Mouse (Mus musculus) CH12.LX (cell line): ENCODE results near the gene Ccnl2. TPM values are rescaled to one million over a fixed set of nuclear protein-coding genes. Genes with fewer than 3 reads are reported as not detected.

Source experiments
- DNase-seq: peaks from one replicate; pipeline ENCODE4 v3.0.0-alpha.2; 2013; ENCODE audit errors: extremely low read depth
- H3K27ac ChIP-seq: 2 replicates; pipeline ENCODE4 v1.5.1; 2012; ENCODE audit warnings: low read depth, mild to moderate bottlenecking, control low read depth, moderate library complexity; ENCODE audit not compliant: insufficient read depth
- H3K27me3 ChIP-seq: replicated peaks from 2 replicates; pipeline ENCODE3; 2012; ENCODE audit warnings: inconsistent platforms
- H3K36me3 ChIP-seq, 2 experiments: replicated peaks in 1 of 2; 2 replicates each; pipeline versions ENCODE3 to v1.6.1; 2012; ENCODE audit warnings: inconsistent platforms in 1 of 2, low read length in 1 of 2, mild to moderate bottlenecking in 1 of 2, mixed read lengths in 1 of 2, moderate library complexity in 1 of 2; ENCODE audit not compliant: control insufficient read depth in 1 of 2, insufficient read depth in 1 of 2
- H3K4me1 ChIP-seq, 2 experiments: 2 replicates each; pipeline ENCODE4 v1.6.1; 2012; ENCODE audit warnings: inconsistent platforms in 1 of 2, moderate library complexity in 1 of 2; ENCODE audit not compliant: insufficient read depth in 2 of 2, control insufficient read depth in 1 of 2
- H3K4me2 ChIP-seq: 2 replicates; pipeline ENCODE4 v1.6.1; 2012; ENCODE audit warnings: low read depth, mild to moderate bottlenecking, control low read depth; ENCODE audit not compliant: poor library complexity, insufficient read depth, severe bottlenecking
- H3K4me3 ChIP-seq, 3 experiments: fragments of 150-350 bp in 1 of 3; sonication (generic) in 1 of 3; replicated peaks in 1 of 3; 2 replicates each; pipeline versions ENCODE3 to v1.5.1; 2011 to 2012; ENCODE audit warnings: low read depth in 2 of 3, low read length in 2 of 3, mild to moderate bottlenecking in 2 of 3, moderate library complexity in 2 of 3, control low read depth in 1 of 3, improper control_type of control experiment in 1 of 3, inconsistent platforms in 1 of 3, mixed read lengths in 1 of 3; ENCODE audit not compliant: poor library complexity in 1 of 3
- H3K79me2 ChIP-seq: replicated peaks from 2 replicates; pipeline ENCODE4 v1.6.1; 2012; ENCODE audit warnings: mild to moderate bottlenecking, moderate library complexity; ENCODE audit not compliant: control insufficient read depth, poor library complexity, insufficient read depth, severe bottlenecking; ENCODE audit errors: extremely low read depth
- H3K9ac ChIP-seq: 2 replicates; pipeline ENCODE4 v1.6.1; 2012; ENCODE audit warnings: low read depth, mild to moderate bottlenecking, control low read depth, moderate library complexity; ENCODE audit not compliant: insufficient read depth
- H3K9me3 ChIP-seq: replicated peaks from 2 replicates; pipeline ENCODE3; 2012; ENCODE audit warnings: low read length, inconsistent platforms, mixed read lengths
- BHLHE40 ChIP-seq: IDR thresholded peaks from 2 replicates; pipeline ENCODE4 v1.6.1; 2011; ENCODE audit warnings: mild to moderate bottlenecking, low read depth, low read length, improper control_type of control experiment
- CHD1 ChIP-seq: IDR thresholded peaks from 2 replicates; pipeline ENCODE4 v1.6.1; 2012; ENCODE audit warnings: low read depth, low read length, improper control_type of control experiment, inconsistent platforms
- CTCF ChIP-seq, 2 experiments: IDR thresholded peaks in 1 of 2; conservative IDR thresholded peaks in 1 of 2; 2 replicates each; pipeline ENCODE4 v1.5.1; 2011 to 2012; ENCODE audit warnings: low read depth in 2 of 2, low read length in 2 of 2, improper control_type of control experiment in 1 of 2, inconsistent platforms in 1 of 2, mild to moderate bottlenecking in 1 of 2, moderate library complexity in 1 of 2
- EP300 ChIP-seq: IDR thresholded peaks from 2 replicates; pipeline ENCODE4 v1.6.1; 2011; ENCODE audit warnings: low read length, improper control_type of control experiment
- JUN ChIP-seq: IDR thresholded peaks from 2 replicates; pipeline ENCODE4 v1.6.1; 2011; ENCODE audit warnings: low read depth, mild to moderate bottlenecking, low read length, improper control_type of control experiment, moderate library complexity; ENCODE audit not compliant: insufficient read depth
- JUND ChIP-seq: conservative IDR thresholded peaks from 2 replicates; pipeline ENCODE4 v1.6.1; 2011; ENCODE audit warnings: low read depth, low read length, improper control_type of control experiment
- KAT2A ChIP-seq: IDR thresholded peaks from 2 replicates; pipeline ENCODE4 v1.6.1; 2012; ENCODE audit warnings: low read length, improper control_type of control experiment, inconsistent platforms; ENCODE audit not compliant: insufficient replicate concordance
- MAX ChIP-seq: IDR thresholded peaks from 2 replicates; pipeline ENCODE4 v1.6.1; 2011; ENCODE audit warnings: low read length, improper control_type of control experiment
- MAZ ChIP-seq: IDR thresholded peaks from 2 replicates; pipeline ENCODE4 v1.6.1; 2012; ENCODE audit warnings: low read depth, mild to moderate bottlenecking, inconsistent platforms, low read length, improper control_type of control experiment, moderate library complexity
- MYC ChIP-seq: IDR thresholded peaks from 2 replicates; pipeline ENCODE4 v1.6.1; 2011; ENCODE audit warnings: low read depth, mild to moderate bottlenecking, improper control_type of control experiment, low read length
- NELFE ChIP-seq: IDR thresholded peaks from 2 replicates; pipeline ENCODE4 v1.6.1; 2011; ENCODE audit warnings: low read depth, low read length, improper control_type of control experiment
- POLR2A ChIP-seq: IDR thresholded peaks from 2 replicates; pipeline ENCODE4 v1.6.1; 2011; ENCODE audit warnings: low read depth, mild to moderate bottlenecking, improper control_type of control experiment, low read length
- RAD21 ChIP-seq: IDR thresholded peaks from 2 replicates; pipeline ENCODE4 v1.6.1; 2011; ENCODE audit warnings: low read depth, mild to moderate bottlenecking, low read length, improper control_type of control experiment, moderate library complexity
- SMC3 ChIP-seq: IDR thresholded peaks from 2 replicates; pipeline ENCODE4 v1.6.1; 2011; ENCODE audit warnings: low read depth, low read length, improper control_type of control experiment
- TBP ChIP-seq: conservative IDR thresholded peaks from 2 replicates; pipeline ENCODE4 v1.6.1; 2011; ENCODE audit warnings: low read depth, low read length, improper control_type of control experiment
- TCF12 ChIP-seq: IDR thresholded peaks from 2 replicates; pipeline ENCODE4 v1.6.1; 2014; ENCODE audit warnings: low read depth, mild to moderate bottlenecking, inconsistent platforms, low read length, improper control_type of control experiment
- USF1 ChIP-seq: IDR thresholded peaks from 2 replicates; pipeline ENCODE4 v1.6.1; 2014; ENCODE audit warnings: low read depth, mild to moderate bottlenecking, inconsistent platforms, low read length, improper control_type of control experiment
- ZC3H11A ChIP-seq: IDR thresholded peaks from 2 replicates; pipeline ENCODE4 v1.6.1; 2012; ENCODE audit warnings: low read depth, mild to moderate bottlenecking, inconsistent platforms, low read length, improper control_type of control experiment
- ZKSCAN1 ChIP-seq: IDR thresholded peaks from 2 replicates; pipeline ENCODE4 v1.6.1; 2012; ENCODE audit warnings: low read depth, inconsistent platforms, low read length, improper control_type of control experiment, borderline replicate concordance
- ZNF384 ChIP-seq: IDR thresholded peaks from 2 replicates; pipeline ENCODE4 v1.6.1; 2012; ENCODE audit warnings: low read depth, low read length, improper control_type of control experiment, inconsistent platforms
- dilution Hi-C: fragments of 300-500 bp; cut with MboI; formaldehyde crosslinking; loops from 2 replicates; pipeline ENCODE4 v1.14.3; 2020; ENCODE audit warnings: low sequenced_read_pairs; ENCODE audit not compliant: extremely low pct_unique_long_range_greater_than_20kb, extremely low pct_ligation_motif_present
- in situ Hi-C: fragments of 300-500 bp; cut with MboI; formaldehyde crosslinking; loops from 3 replicates; pipeline ENCODE4 v1.14.3; 2019; ENCODE audit warnings: low sequenced_read_pairs, low pct_ligation_motif_present, low pct_unique_long_range_greater_than_20kb, mixed read lengths
- polyA plus RNA-seq: library from polyadenylated mRNA; unstranded; fragments of >175 nt; gene quantifications from 2 replicates; pipeline ENCODE4 v1.2.1, GENCODE M21; 2012; ENCODE audit warnings: low read depth; ENCODE audit not compliant: insufficient read length
- total RNA-seq, 2 experiments: library from RNA; depleted of rRNA; stranded (reverse); fragments of 300-350 nt in 1 of 2; fragments of >200 nt in 1 of 2; gene quantifications; 2 replicates each; pipeline ENCODE4 v1.2.3; 2012 to 2014

Ccnl2 gene
- total and polyA plus RNA-seq, 3 experiments: 59.6 to 67.7 (median 63.7) TPM

DNA sequence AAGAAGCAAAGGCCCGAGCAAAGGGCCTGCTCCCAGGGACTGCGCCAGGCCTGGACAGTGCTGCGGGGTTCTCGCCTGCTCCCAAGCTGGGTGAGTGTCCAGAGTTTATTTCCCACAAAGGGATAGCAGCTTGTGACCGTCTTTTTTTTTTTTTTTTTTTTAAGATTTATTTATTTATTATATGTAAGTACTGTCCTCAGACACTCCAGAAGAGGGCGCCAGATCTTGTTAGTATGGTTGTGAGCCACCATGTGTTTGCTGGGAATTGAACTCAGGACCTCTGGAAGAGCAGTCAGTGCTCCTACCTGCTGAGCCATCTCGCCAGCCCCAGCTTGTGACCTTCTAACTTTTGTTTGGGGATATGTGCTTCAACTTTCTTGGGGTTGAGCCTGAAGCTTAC, 8.7 kb downstream of the Ccnl2 start:
- in situ Hi-C loops: no loop called here
- dilution Hi-C loops: no loop called here

DNA sequence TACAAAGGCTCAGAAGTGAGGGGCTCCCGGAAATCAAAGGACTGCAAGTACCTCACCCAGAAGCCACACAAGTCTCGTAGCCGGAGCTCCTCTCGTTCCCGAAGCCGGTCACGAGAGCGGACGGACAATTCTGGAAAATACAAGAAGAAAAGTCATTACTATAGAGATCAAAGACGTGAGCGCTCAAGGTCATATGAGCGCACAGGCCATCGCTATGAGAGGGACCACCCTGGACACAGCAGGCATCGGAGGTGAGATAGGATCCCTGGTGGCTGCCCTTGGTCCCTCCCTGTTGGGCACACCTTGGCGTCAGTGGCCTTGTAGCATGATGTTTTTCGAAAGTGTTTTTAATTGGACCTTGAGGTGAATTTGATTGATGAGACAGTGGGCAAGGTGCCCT, 11.2 kb downstream of the Ccnl2 start:
- Histone ChIP-seq H3K36me3 (peaks cover 63 to 95% of the 10 kb centered on the region in 2 experiments), H3K9ac (no peak overlapping the region), H3K79me2 (peaks cover 14% of the 10 kb centered on the region), H3K27me3 (no peaks in the 10 kb centered on the region), H3K4me3 (no peak overlapping the region), H3K9me3 (no peaks in the 10 kb centered on the region), H3K4me1 (no peaks in the 10 kb centered on the region), H3K27ac (no peak overlapping the region), H3K4me2 (no peak overlapping the region)
- in situ Hi-C loops: no loop called here
- DNase-seq: no peak
- TF ChIP-seq CHD1 (no peak), POLR2A (no peak), NELFE (no peak), JUN (no peak), MAZ (no peak), TCF12 (no peak), EP300 (no peak), JUND (no peak), BHLHE40 (no peak), USF1 (no peak), ZNF384 (no peak)
- dilution Hi-C loops: no loop called here

More for the DNA sequence above, 8.7 kb downstream of the Ccnl2 start:
- Histone ChIP-seq H3K27me3 (no peaks in the 10 kb centered on the region), H3K9me3 (no peaks in the 10 kb centered on the region), H3K36me3 (peaks cover 80 to 97% of the 10 kb centered on the region in 2 experiments), H3K9ac (no peak overlapping the region), H3K79me2 (peaks cover 34% of the 10 kb centered on the region), H3K4me1 (no peaks in the 10 kb centered on the region), H3K27ac (no peak overlapping the region), H3K4me2 (no peak overlapping the region), H3K4me3 (no peak overlapping the region)
- TF ChIP-seq CTCF (conservative IDR thresholded peaks at IDR 0.05 in 1 of 2, IDR thresholded peaks at IDR 0.05 in 1 of 2; ENCODE audit: low read depth in 2 of 2, low read length in 2 of 2): peak in 1 of 2 experiments; percentile 32; a peak in 2 of 4 replicates
- peak; percentile 81 for TF ChIP-seq ZNF384
- TF ChIP-seq MYC: 0 out of 2 replicates have a peak, but pooled peaks have one; percentile 21
- TF ChIP-seq KAT2A: no peak
- TF ChIP-seq MAZ: no peak
- DNase-seq: no peak

DNA sequence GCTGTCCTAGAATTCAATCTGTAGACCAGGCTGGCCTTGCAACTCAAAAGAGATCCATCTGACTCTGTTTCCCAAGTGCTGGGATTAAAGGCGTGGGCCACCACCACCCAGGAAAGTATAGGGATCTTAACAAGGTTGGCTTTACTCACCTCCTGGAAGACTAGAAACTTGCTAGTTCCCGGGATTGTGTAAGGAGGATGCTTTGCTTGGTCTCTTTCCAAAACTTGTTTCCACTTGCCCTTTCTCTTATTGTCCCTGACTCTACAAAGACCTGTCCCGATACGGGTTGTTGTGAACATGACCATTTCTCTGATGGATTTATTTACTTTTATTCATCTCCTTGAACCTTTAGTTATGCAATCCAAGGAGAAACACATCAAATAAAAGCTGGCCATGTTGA, 17.6 kb downstream of the Ccnl2 start:
- dilution Hi-C loops: no loop called here
- H3K4me1 ChIP-seq: peaks cover 7 to 29% of the 10 kb centered on the region in 2 experiments

More for the DNA sequence above, 17.6 kb downstream of the Ccnl2 start:
- Histone ChIP-seq H3K27ac (no peak overlapping the region), H3K4me3 (no peak overlapping the region), H3K27me3 (no peaks in the 10 kb centered on the region), H3K36me3 (peaks cover 17 to 65% of the 10 kb centered on the region in 2 experiments), H3K79me2 (peaks cover 20% of the 10 kb centered on the region), H3K9ac (no peak overlapping the region), H3K4me2 (no peak overlapping the region), H3K9me3 (no peaks in the 10 kb centered on the region)
- in situ Hi-C loops: loop anchor here (10.0 kb wide), 1 partner anchor 115 kb away; the partner anchor contains the start of gene Ube2j2
- DNase-seq: no peak
- no peak for TF ChIP-seq ZC3H11A
- no peak for TF ChIP-seq BHLHE40
- no peak for TF ChIP-seq JUN
- no peak for TF ChIP-seq KAT2A
- TF ChIP-seq SMC3: no peak
- TF ChIP-seq CHD1: no peak
- no peak for TF ChIP-seq ZKSCAN1
- TF ChIP-seq TBP: no peak
- no peak for TF ChIP-seq TCF12
- TF ChIP-seq NELFE: no peak
- no peak for TF ChIP-seq RAD21
- no peak for TF ChIP-seq EP300
- no peak for TF ChIP-seq MAX
- no peak for TF ChIP-seq POLR2A
- TF ChIP-seq CTCF (conservative IDR thresholded peaks at IDR 0.05 in 1 of 2, IDR thresholded peaks at IDR 0.05 in 1 of 2; ENCODE audit: low read depth in 2 of 2, low read length in 2 of 2): no peak
- no peak for TF ChIP-seq MAZ
- no peak for TF ChIP-seq MYC
- TF ChIP-seq USF1: no peak
